Mouse (Mus musculus) kidney, postnatal 4 days (tissue): ENCODE data around the gene 2410004B18Rik.

Experiments used
- DNase-seq, 2 experiments: peaks; one replicate each; pipeline ENCODE4 v3.0.0; 2021; ENCODE audit warnings: mixed read lengths in 2 of 2

Gene 2410004B18Rik

GRCm38 (mm10) chr3:145929525-145930400 is 8.1 kb upstream of the 2410004B18Rik start:
- no peak for DNase-seq

DNA sequence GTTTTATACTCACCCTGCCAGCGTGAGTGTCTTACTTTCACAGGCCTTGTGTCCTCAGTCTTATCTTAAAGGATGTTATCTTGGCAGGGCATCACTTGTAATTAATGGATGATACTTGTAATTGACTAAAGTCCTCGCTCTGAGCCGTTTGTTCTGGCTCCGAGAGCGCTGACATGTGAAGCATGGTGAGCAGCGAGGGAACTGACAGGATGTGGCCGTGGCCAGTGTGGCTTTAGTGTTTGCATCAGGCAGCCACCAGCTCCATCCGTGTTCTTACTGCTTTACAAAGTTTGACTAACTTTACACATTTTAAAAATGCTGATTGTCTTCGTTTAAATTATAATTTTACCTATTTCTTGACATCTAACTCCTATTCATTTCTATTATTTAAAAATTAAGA is 4.0 kb upstream of the 2410004B18Rik start:
- no peak for DNase-seq

DNA sequence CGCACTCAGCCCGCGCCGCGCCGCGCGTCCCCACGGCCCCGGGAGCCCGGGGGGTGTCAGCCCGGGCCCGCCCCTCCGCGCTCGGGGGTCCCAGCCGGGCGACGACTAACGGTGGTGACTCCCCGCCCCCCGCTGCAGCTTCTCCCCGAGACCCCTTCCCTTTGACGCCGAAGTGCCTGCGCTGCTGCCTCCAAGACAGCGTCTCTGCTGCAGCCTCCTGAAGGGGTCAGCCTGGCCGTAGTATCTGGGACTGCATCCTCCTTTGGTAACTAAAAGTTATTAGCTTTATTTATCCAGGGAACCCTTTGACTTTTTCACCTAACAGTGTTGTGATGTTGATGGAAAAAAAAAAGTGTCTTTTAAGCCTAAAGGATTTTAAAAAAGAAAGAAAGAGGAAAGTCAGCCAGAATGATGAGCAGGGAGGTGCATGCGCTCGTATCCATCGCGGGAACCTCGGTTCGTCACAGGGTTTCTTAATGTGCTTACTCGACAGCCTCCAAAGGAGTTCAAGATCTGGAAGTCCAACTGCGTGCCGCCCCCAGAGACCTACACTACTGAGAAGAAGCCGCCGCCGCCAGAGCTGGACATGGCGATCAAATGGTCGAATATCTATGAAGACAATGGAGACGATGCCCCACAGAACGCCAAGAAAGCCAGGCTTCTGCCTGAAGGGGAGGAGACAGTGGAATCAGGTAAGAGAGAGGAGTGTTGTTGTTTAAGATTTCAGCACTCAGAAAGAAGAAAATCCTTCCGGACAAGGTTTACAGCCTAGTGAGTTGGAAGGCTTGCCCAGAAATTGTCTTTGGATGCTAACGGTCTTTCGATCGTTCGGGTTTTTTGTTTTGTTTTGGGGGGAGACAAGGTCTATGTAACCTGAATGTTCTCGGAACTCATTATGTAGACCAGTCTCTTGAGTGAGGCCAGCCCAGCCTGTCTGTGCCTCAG is 863 bp downstream of the 2410004B18Rik start:
- peak; percentile 40 to 51 for DNase-seq

DNA sequence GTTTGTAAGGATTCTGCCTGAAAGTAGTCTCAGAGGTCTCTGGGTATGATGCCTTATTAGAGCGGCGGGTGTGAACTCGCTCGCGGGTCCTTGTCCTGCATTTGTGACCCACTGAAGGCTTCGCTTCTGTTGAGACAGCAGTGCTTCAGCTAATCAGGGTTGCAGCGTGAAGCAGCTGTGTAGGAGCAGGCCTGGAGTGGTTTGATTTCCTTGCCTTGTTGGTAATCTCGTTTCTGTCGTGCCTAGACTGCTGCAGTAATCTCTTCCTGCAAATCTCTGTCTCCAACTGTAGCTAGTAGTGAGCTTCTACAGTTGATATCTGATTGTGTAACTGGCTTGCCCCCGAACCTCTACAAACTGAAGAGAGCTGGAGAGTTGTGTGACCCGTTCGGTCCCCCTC is 1.6 kb downstream of the 2410004B18Rik start:
- DNase-seq, result no peak

- DNase-seq, result no peak
Observed at GRCm38 (mm10) chr3:145939971-145940370, 2.2 kb downstream of the 2410004B18Rik start.

GRCm38 (mm10) chr3:145941971-145942370 is 4.2 kb downstream of the 2410004B18Rik start:
- peak; percentile 78 to 83 for DNase-seq

- DNase-seq, result no peak
Observed at GRCm38 (mm10) chr3:145944348-145944747, 6.5 kb downstream of the 2410004B18Rik start.

- no peak for DNase-seq
Observed at GRCm38 (mm10) chr3:145945904-145946303, 8.1 kb downstream of the 2410004B18Rik start.

- DNase-seq, result no peak
Observed at GRCm38 (mm10) chr3:145946654-145947053, 8.8 kb downstream of the 2410004B18Rik start.

- no peak for DNase-seq
Observed at GRCm38 (mm10) chr3:145947539-145948204, 9.9 kb downstream of the 2410004B18Rik start.

DNA sequence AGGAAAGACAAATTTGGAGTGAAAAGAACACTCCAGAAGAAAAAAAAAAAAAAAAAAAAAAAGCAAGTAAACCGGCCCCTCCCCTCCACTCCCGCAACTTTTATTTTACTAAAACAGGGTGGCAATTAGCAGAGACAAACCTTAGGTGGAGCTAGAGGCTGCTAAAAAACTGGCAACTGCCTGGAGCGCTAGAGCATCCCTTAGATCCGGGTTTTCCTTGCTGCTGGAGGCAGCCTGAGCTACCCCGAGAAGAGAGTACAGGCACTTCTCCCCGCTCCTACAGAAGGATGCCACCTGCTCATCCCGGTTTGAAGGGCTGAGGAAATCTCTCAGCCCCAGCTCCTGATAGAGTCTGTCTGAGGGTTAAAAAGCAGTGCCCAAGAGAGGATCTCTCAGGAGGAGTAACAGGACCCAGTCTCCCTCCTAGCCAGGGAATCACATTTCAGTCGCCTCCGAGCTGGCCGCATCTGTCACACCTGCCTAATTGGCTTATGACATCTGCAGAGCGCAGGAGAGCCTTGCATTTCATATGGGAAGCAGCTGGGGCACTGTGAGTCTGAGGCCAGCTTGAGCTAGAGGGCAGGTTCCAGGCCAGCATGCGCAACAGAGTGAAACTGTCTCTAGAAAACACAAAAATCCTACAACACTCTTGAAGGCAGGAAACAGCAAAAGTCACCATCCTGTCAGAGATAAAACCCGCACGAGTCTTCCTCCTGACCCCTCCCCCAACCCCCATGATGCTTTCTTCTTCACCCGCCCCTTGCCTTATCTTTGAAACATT is 12.4 kb downstream of the 2410004B18Rik start:
- DNase-seq, result peak; percentile 53 to 71

GRCm38 (mm10) chr3:145950815-145951130 is 13.0 kb downstream of the 2410004B18Rik start:
- no peak for DNase-seq

DNA sequence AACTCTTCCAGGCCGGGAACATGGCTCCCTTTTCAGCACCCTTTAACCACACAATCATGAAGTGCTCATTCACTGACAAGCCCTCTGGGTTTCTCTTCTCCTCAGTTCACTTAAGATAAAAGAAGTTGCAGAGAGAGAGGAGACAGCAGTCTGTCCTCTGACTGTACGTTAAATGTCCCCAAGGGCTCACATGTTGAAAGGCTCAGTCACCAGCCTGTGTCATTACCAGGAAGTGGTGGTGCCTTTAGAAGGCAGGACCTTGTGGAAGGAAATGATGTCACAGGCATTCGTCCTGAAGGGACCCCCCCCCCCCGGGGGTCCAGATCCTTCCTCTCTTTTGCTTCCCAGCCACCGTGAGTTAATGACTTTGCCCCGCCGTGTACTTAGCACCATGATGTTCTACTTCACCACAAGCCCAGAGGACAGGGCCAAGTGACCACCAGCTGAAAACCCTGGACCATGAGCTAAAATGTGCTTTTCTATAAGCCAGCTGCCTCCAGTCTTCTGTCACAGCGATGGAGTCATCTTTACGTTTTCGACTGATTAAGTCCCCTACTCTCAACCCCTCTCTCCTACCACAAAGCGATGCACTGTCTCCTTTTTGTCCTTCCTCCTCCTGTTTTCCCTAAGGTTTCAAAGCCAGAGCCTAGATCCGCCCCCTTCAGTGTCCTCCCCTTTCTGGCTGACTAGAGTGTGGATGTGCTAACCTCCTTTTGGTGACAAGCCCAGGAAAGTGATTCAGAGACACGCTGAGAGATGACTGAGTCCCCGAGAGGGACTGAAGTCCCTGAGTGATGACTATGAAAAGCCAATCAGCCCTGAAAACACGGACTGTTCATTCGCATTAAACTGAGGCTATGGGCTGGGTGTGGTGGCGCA is 13.7 kb downstream of the 2410004B18Rik start:
- DNase-seq, result no peak

DNA sequence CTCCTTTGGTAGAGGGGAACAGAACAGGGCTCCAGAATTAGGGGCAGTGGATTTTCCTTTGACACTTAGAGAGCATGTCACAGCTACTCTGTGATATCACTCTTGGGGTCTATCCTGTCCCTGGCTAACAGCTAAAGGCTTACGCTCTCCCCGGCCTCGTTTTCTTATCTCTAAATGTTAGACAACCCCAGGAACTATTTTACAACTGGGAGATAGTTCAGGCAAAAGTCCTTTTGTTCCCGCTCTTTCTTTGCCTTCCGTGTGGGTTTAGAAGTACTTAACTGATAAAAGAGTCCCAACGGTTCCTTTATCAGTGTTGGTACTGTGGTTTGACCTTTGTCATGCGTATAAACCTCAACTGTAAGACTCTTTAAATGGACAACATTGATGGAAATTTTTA is 15.1 kb downstream of the 2410004B18Rik start:
- DNase-seq, result no peak

DNA sequence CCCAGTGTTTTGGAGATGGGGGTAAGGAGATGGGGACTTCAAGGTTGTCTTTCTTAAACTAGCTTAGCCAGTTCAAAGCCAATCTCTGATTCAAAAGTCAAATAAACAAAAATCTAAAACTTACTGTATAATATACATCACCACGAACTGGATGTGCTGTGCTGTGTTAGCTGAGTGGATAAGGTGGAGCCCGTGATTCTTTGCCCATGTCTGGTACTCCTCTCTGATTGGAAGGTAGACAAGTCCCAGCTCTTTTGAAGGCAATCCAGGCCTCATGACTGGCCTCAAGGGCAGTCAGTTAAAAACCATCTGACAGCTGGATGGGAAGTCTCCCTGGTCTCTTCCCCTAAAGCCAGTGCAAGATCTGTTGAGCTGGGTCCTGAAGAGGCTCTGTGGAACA is 15.6 kb downstream of the 2410004B18Rik start:
- DNase-seq, result no peak

DNA sequence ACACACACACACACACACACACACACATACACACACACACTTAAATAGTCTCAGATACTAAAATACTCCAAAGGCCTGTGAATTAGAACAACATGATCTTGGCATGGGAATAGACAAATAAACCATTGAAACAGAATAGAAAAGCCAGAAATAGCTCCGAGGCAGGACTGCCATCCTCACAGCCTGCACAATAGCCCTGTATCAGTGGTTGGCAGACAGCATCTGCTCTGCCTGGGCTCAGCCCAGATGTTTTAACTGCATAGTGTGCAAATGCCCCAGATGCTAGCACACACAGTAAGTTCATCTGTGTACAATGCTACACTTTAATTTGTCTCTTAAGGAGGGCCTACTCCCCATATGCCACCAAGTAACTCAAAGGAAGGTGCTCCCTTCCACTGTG is 22.0 kb downstream of the 2410004B18Rik start:
- no peak for DNase-seq

GRCm38 (mm10) chr3:145962411-145962810 is 24.6 kb downstream of the 2410004B18Rik start:
- peak; percentile 40 to 54 for DNase-seq

DNA sequence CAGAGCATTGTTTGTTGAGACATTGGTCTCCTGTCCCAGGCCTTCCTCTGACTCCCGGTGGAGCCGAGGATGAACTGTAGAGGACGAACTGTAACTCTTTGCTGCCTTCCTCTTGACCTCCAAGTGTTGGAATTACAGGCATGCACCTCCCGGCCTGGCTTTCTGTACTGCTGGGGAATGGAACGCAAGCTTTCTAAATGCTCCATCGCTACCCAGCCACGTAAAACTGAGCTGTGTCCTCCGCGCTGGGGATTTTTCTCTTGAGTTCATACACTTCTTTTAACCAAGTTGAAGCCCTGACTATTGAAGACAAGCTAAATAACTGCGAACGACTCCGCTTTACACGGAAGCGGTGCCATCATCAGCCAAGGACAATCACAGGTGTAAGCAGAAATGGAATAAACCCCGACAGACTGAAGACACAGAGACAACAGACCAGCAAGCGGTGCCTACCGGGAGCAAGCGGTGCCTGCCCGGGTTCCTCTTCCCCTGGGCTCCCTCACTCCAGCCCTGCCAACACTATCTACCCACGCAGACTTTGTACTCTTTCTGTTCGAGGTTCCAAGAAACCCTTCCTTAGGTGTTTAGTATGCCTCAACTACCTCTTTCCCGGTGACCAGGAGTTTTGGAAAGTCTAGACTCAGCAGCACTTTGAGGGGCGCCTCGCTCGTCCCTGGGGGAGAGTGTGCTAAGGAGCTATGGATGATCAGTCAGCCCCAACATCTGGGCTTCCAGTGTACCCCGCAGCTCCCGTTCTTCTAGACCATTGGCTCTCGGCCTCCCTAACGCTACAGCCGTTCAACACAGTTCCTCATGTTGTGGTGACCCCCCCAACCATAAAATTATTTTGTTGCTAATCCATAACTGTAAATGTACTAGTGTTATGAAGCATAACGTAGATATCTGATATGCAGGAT is 25.5 kb downstream of the 2410004B18Rik start:
- peak; percentile 42 to 68 for DNase-seq

- DNase-seq, result no peak
Observed at GRCm38 (mm10) chr3:145964018-145964387, 26.2 kb downstream of the 2410004B18Rik start.

GRCm38 (mm10) chr3:145964473-145964872 is 26.7 kb downstream of the 2410004B18Rik start:
- peak; percentile 62 to 72 for DNase-seq
